Mouse (Mus musculus): ENCODE data around the gene Mrps7. TPM values are rescaled to one million over a fixed set of nuclear protein-coding genes. Genes with fewer than 3 reads are reported as not detected.
A peak's percentile ranks its signal among the peaks of the same experiment; 100 is the strongest.

Gene Mrps7
- polyA plus RNA-seq, 1 experiment from 2014 or later = 95.3 TPM

GRCm38 (mm10) chr11:115600743-115601142, 3.0 kb upstream of the Mrps7 start:
- 96% methylated on average over 15 of the region's 15 CpGs for WGBS
- ATAC-seq (replicated peaks; ENCODE audit: low FRiP score) (no peak), DNase-seq (ENCODE audit: low spot score) (no peak)
- Histone ChIP-seq H3K4me1 (replicated peaks; ENCODE audit: control insufficient read depth, insufficient read depth, low read length) (peaks cover 10% of the 10 kb centered on the region), H3K27ac (ENCODE audit: low read depth, low read length) (no peak overlapping the region), H3K4me3 (ENCODE audit: low read depth, low read length) (no peak overlapping the region), H3K9me3 (ENCODE audit: control insufficient read depth, low read length) (no peaks in the 10 kb centered on the region), H3K9ac (ENCODE audit: low read length) (no peak overlapping the region), H3K27me3 (ENCODE audit: control insufficient read depth, insufficient read depth, low read length) (no peaks in the 10 kb centered on the region), H3K36me3 (ENCODE audit: control insufficient read depth, insufficient read depth, low read length) (no peaks in the 10 kb centered on the region; the same call in 1 of the 2 replicates), H3K4me2 (ENCODE audit: low read depth, low read length, severe bottlenecking) (no peak overlapping the region)

- Histone ChIP-seq H3K4me3 (ENCODE audit: low read depth, low read length) (no peak overlapping the region), H3K4me1 (replicated peaks; ENCODE audit: control insufficient read depth, insufficient read depth, low read length) (peaks cover 10% of the 10 kb centered on the region), H3K27me3 (ENCODE audit: control insufficient read depth, insufficient read depth, low read length) (no peaks in the 10 kb centered on the region), H3K4me2 (ENCODE audit: low read depth, low read length, severe bottlenecking) (no peak overlapping the region), H3K9me3 (ENCODE audit: control insufficient read depth, low read length) (no peaks in the 10 kb centered on the region), H3K27ac (ENCODE audit: low read depth, low read length) (no peak overlapping the region), H3K9ac (ENCODE audit: low read length) (no peak overlapping the region), H3K36me3 (ENCODE audit: control insufficient read depth, insufficient read depth, low read length) (peaks cover 2% of the 10 kb centered on the region; the same call in 1 of the 2 replicates)
- DNase-seq (ENCODE audit: low spot score) (no peak), ATAC-seq (replicated peaks; ENCODE audit: low FRiP score) (no peak)
- WGBS = 96% methylated on average over 4 of the region's 4 CpGs
These were observed 2.6 kb upstream of the Mrps7 start for GRCm38 (mm10) chr11:115601174-115601573.

- peaks cover 10% of the 10 kb centered on the region for H3K4me1 ChIP-seq (replicated peaks; ENCODE audit: control insufficient read depth, insufficient read depth, low read length)
- ATAC-seq (replicated peaks; ENCODE audit: low FRiP score) (no peak), DNase-seq (ENCODE audit: low spot score) (no peak)
- H3K27me3 ChIP-seq (ENCODE audit: control insufficient read depth, insufficient read depth, low read length) = no peaks in the 10 kb centered on the region
- peak overlapping the region; percentile 75; the same call in 1 of the 2 replicates for H3K27ac ChIP-seq (ENCODE audit: low read depth, low read length)
- peak overlapping the region; percentile 94 for H3K9ac ChIP-seq (ENCODE audit: low read length)
- peak overlapping the region; percentile 58 for H3K4me2 ChIP-seq (ENCODE audit: low read depth, low read length, severe bottlenecking)
- 6% methylated on average over 15 of the region's 15 CpGs for WGBS
- peak overlapping the region; percentile 96 for H3K4me3 ChIP-seq (ENCODE audit: low read depth, low read length)
- H3K36me3 ChIP-seq (ENCODE audit: control insufficient read depth, insufficient read depth, low read length) = peaks cover 16% of the 10 kb centered on the region; the same call in 1 of the 2 replicates
- no peaks in the 10 kb centered on the region for H3K9me3 ChIP-seq (ENCODE audit: control insufficient read depth, low read length)
These were observed 623 bp upstream of the Mrps7 start for GRCm38 (mm10) chr11:115603128-115603475.

GRCm38 (mm10) chr11:115604304-115604696, 575 bp downstream of the Mrps7 start:
- WGBS = under 1% methylated on average over 26 of the region's 26 CpGs
- peak; percentile 59 for ATAC-seq (replicated peaks; ENCODE audit: low FRiP score)
- H3K36me3 ChIP-seq (ENCODE audit: control insufficient read depth, insufficient read depth, low read length) = peaks cover 16% of the 10 kb centered on the region; the same call in 1 of the 2 replicates

GRCm38 (mm10) chr11:115606733-115607132, 3.0 kb downstream of the Mrps7 start:
- no peaks in the 10 kb centered on the region for H3K9me3 ChIP-seq (ENCODE audit: control insufficient read depth, low read length)
- no peak overlapping the region for H3K4me3 ChIP-seq (ENCODE audit: low read depth, low read length)
- H3K4me2 ChIP-seq (ENCODE audit: low read depth, low read length, severe bottlenecking) = no peak overlapping the region
- H3K36me3 ChIP-seq (ENCODE audit: control insufficient read depth, insufficient read depth, low read length) = peaks cover 16% of the 10 kb centered on the region; the same call in 1 of the 2 replicates
- no peaks in the 10 kb centered on the region for H3K27me3 ChIP-seq (ENCODE audit: control insufficient read depth, insufficient read depth, low read length)
- H3K4me1 ChIP-seq (replicated peaks; ENCODE audit: control insufficient read depth, insufficient read depth, low read length) = peaks cover 14% of the 10 kb centered on the region
- no peak overlapping the region for H3K9ac ChIP-seq (ENCODE audit: low read length)
- DNase-seq (ENCODE audit: low spot score) = no peak
- no peak for ATAC-seq (replicated peaks; ENCODE audit: low FRiP score)
- H3K27ac ChIP-seq (ENCODE audit: low read depth, low read length) = no peak overlapping the region
- WGBS = 93% methylated on average over 18 of the region's 18 CpGs

More at GRCm38 (mm10) chr11:115604304-115604696, 575 bp downstream of the Mrps7 start:
- Histone ChIP-seq H3K9ac (ENCODE audit: low read length) (peak overlapping the region; percentile 94), H3K4me1 (replicated peaks; ENCODE audit: control insufficient read depth, insufficient read depth, low read length) (peaks cover 10% of the 10 kb centered on the region), H3K4me2 (ENCODE audit: low read depth, low read length, severe bottlenecking) (peak overlapping the region; percentile 94), H3K27ac (ENCODE audit: low read depth, low read length) (peak overlapping the region; percentile 75; the same call in 1 of the 2 replicates), H3K9me3 (ENCODE audit: control insufficient read depth, low read length) (no peaks in the 10 kb centered on the region), H3K27me3 (ENCODE audit: control insufficient read depth, insufficient read depth, low read length) (no peaks in the 10 kb centered on the region), H3K4me3 (ENCODE audit: low read depth, low read length) (peak overlapping the region; percentile 96)
- DNase-seq (ENCODE audit: low spot score) = no peak

GRCm38 (mm10) chr11:115608421-115609399, 5.0 kb downstream of the Mrps7 start:
- no peak overlapping the region for H3K4me2 ChIP-seq (ENCODE audit: low read depth, low read length, severe bottlenecking)
- H3K27ac ChIP-seq (ENCODE audit: low read depth, low read length) = no peak overlapping the region
- peaks cover 16% of the 10 kb centered on the region; the same call in 1 of the 2 replicates for H3K36me3 ChIP-seq (ENCODE audit: control insufficient read depth, insufficient read depth, low read length)
- no peak overlapping the region for H3K4me3 ChIP-seq (ENCODE audit: low read depth, low read length)
- no peaks in the 10 kb centered on the region for H3K27me3 ChIP-seq (ENCODE audit: control insufficient read depth, insufficient read depth, low read length)
- no peak for DNase-seq (ENCODE audit: low spot score)
- WGBS = 86% methylated on average over 23 of the region's 23 CpGs
- no peaks in the 10 kb centered on the region for H3K9me3 ChIP-seq (ENCODE audit: control insufficient read depth, low read length)
- no peak overlapping the region for H3K9ac ChIP-seq (ENCODE audit: low read length)
- peaks cover 18% of the 10 kb centered on the region for H3K4me1 ChIP-seq (replicated peaks; ENCODE audit: control insufficient read depth, insufficient read depth, low read length)
- ATAC-seq (replicated peaks; ENCODE audit: low FRiP score) = no peak

- DNase-seq (ENCODE audit: low spot score) = no peak
- no peak overlapping the region for H3K27ac ChIP-seq (ENCODE audit: low read depth, low read length)
- no peaks in the 10 kb centered on the region for H3K27me3 ChIP-seq (ENCODE audit: control insufficient read depth, insufficient read depth, low read length)
- H3K9ac ChIP-seq (ENCODE audit: low read length) = no peak overlapping the region
- WGBS = 72% methylated on average over 3 of the region's 3 CpGs
- no peaks in the 10 kb centered on the region for H3K9me3 ChIP-seq (ENCODE audit: control insufficient read depth, low read length)
- H3K4me3 ChIP-seq (ENCODE audit: low read depth, low read length) = no peak overlapping the region
- peaks cover 16% of the 10 kb centered on the region; the same call in 1 of the 2 replicates for H3K36me3 ChIP-seq (ENCODE audit: control insufficient read depth, insufficient read depth, low read length)
- ATAC-seq (replicated peaks; ENCODE audit: low FRiP score) = no peak
- H3K4me2 ChIP-seq (ENCODE audit: low read depth, low read length, severe bottlenecking) = no peak overlapping the region
- H3K4me1 ChIP-seq (replicated peaks; ENCODE audit: control insufficient read depth, insufficient read depth, low read length) = peaks cover 17% of the 10 kb centered on the region
These were observed 5.9 kb downstream of the Mrps7 start for GRCm38 (mm10) chr11:115609576-115609975.

- Histone ChIP-seq H3K36me3 (ENCODE audit: control insufficient read depth, insufficient read depth, low read length) (peaks cover 14% of the 10 kb centered on the region; the same call in 1 of the 2 replicates), H3K4me3 (ENCODE audit: low read depth, low read length) (no peak overlapping the region), H3K4me1 (replicated peaks; ENCODE audit: control insufficient read depth, insufficient read depth, low read length) (peaks cover 16% of the 10 kb centered on the region), H3K4me2 (ENCODE audit: low read depth, low read length, severe bottlenecking) (no peak overlapping the region; the same call in 1 of the 2 replicates), H3K27ac (ENCODE audit: low read depth, low read length) (no peak overlapping the region), H3K9me3 (ENCODE audit: control insufficient read depth, low read length) (no peaks in the 10 kb centered on the region), H3K9ac (ENCODE audit: low read length) (peak overlapping the region; percentile 70; the same call in 1 of the 2 replicates), H3K27me3 (ENCODE audit: control insufficient read depth, insufficient read depth, low read length) (no peaks in the 10 kb centered on the region)
- DNase-seq (ENCODE audit: low spot score) = no peak
- no peak for ATAC-seq (replicated peaks; ENCODE audit: low FRiP score)
- WGBS = 83% methylated on average over 6 of the region's 6 CpGs
These were observed 7.4 kb downstream of the Mrps7 start for GRCm38 (mm10) chr11:115611173-115611572.
